Mouse (Mus musculus): ENCODE measurements at regions not wholly inside any gene's neighbourhood (a gene's known extent, or its start where the extent isn't known, plus 50 kb on each side); places are given as distances from the start of the nearest gene placed in this dataset.

DNA sequence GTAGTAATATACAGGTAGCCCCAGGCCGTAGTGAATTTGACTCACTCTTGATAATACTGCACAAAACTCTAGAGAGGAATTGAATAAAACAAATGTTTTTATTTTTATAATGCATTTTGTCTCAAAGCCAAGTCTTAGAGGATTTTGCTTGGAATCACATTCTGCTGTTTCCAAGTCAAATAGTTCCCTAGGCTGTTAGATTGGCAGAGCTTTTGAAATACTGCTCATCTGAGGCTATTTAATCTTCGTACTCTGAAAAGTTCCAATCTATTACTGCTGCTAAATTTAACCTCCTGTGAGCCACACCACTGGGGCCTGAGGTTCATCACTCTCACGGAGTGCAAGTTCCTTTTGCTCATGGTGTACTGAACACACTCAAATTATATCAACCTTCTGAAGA lies 399.4 kb downstream of the Ets1 start:
- Histone ChIP-seq H3K27me3 (ENCODE audit: control insufficient read depth, insufficient read depth, low read length) (no peaks in the 10 kb centered on the region), H3K27ac (replicated peaks; ENCODE audit: low read depth, low read length) (no peak overlapping the region), H3K4me2 (replicated peaks; ENCODE audit: low read depth, low read length, severe bottlenecking) (no peak overlapping the region), H3K9me3 (ENCODE audit: control insufficient read depth, low read length) (no peaks in the 10 kb centered on the region), H3K4me3 (replicated peaks; ENCODE audit: low read length) (no peak overlapping the region), H3K9ac (ENCODE audit: low read depth, low read length, severe bottlenecking) (no peak overlapping the region), H3K4me1 (ENCODE audit: control insufficient read depth, insufficient read depth, low read length) (no peaks in the 10 kb centered on the region), H3K36me3 (ENCODE audit: control insufficient read depth, insufficient read depth, low read length) (no peaks in the 10 kb centered on the region)
- WGBS = 34% methylated on average over 3 of the region's 3 CpGs
- DNase-seq (ENCODE audit: low spot score) = peak; percentile 65
- no peak; the same call in 1 of the 2 replicates for ATAC-seq (ENCODE audit: low FRiP score, low read depth)
- TF ChIP-seq POLR2A (IDR thresholded peaks at IDR 0.05; ENCODE audit: borderline replicate concordance, extremely low read depth, insufficient read depth, insufficient read length) = no peak

DNA sequence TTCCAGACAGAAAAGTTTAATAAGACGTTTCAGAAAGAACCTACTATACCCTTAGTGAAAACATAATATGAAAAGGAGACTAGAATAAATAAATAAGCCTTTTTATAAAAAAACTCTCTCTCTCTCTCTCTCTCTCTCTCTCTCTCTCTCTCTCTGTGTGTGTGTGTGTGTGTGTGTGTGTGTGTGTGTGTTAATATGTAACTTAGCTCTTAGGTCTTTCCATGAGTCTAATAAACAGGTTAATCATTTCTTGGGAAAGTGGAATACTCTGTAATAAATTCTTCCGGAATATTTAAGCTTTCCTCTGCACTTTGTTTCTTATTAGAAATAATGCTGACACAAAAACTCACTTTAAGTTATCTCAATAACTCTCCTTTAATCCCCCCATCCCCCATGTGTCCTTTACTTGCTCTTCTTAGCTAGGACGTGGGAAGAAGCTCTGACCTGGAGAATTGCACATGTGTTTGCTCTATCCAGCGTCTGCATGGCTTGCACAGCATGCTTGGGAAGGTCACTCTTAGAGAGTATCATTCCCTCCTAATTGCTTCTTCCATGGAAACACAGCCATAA lies 403.3 kb downstream of the Ets1 start:
- no peaks in the 10 kb centered on the region for H3K9me3 ChIP-seq (ENCODE audit: control insufficient read depth, low read length)
- no peak for TF ChIP-seq POLR2A (IDR thresholded peaks at IDR 0.05; ENCODE audit: borderline replicate concordance, extremely low read depth, insufficient read depth, insufficient read length)

DNA sequence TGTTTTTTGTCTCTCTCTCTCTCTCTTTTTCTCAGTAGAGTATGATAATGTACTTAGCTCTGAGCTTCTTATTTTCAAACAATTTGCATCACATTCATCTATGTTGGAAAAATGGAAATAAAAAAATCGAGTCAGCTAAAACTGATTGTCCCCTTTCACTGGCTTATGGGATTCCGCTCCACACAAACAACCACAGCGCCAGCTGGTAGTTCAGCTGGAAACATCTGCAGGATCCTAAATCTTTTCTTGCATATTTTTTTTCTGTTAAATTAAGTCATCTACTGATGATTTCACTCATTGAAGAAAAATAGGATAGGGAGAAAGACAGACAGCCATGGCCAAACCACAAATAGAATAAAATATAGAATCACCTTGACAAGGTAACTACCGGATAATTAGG lies 414.8 kb downstream of the Ets1 start:
- no peak overlapping the region for H3K4me3 ChIP-seq (replicated peaks; ENCODE audit: low read length)
- no peaks in the 10 kb centered on the region for H3K36me3 ChIP-seq (ENCODE audit: control insufficient read depth, insufficient read depth, low read length)
- no peak overlapping the region for H3K27ac ChIP-seq (replicated peaks; ENCODE audit: low read depth, low read length)
- no peaks in the 10 kb centered on the region for H3K4me1 ChIP-seq (ENCODE audit: control insufficient read depth, insufficient read depth, low read length)
- DNase-seq (ENCODE audit: low spot score) = no peak
- H3K27me3 ChIP-seq (ENCODE audit: control insufficient read depth, insufficient read depth, low read length) = no peaks in the 10 kb centered on the region
- no peak overlapping the region for H3K9ac ChIP-seq (ENCODE audit: low read depth, low read length, severe bottlenecking)
- no peak for ATAC-seq (ENCODE audit: low FRiP score, low read depth)
- no peak overlapping the region for H3K4me2 ChIP-seq (replicated peaks; ENCODE audit: low read depth, low read length, severe bottlenecking)
- no peak for TF ChIP-seq POLR2A (IDR thresholded peaks at IDR 0.05; ENCODE audit: borderline replicate concordance, extremely low read depth, insufficient read depth, insufficient read length)
- WGBS = 90% methylated on average over 4 of the region's 4 CpGs
- no peaks in the 10 kb centered on the region for H3K9me3 ChIP-seq (ENCODE audit: control insufficient read depth, low read length)

More for the DNA sequence above, 403.3 kb downstream of the Ets1 start:
- no peaks in the 10 kb centered on the region for H3K4me1 ChIP-seq (ENCODE audit: control insufficient read depth, insufficient read depth, low read length)
- H3K4me2 ChIP-seq (replicated peaks; ENCODE audit: low read depth, low read length, severe bottlenecking) = no peak overlapping the region
- no peak overlapping the region for H3K9ac ChIP-seq (ENCODE audit: low read depth, low read length, severe bottlenecking)
- 60% methylated on average over 4 of the region's 4 CpGs for WGBS
- no peak overlapping the region for H3K27ac ChIP-seq (replicated peaks; ENCODE audit: low read depth, low read length)
- DNase-seq (ENCODE audit: low spot score) (no peak), ATAC-seq (ENCODE audit: low FRiP score, low read depth) (no peak)
- no peaks in the 10 kb centered on the region for H3K27me3 ChIP-seq (ENCODE audit: control insufficient read depth, insufficient read depth, low read length)
- no peak overlapping the region for H3K4me3 ChIP-seq (replicated peaks; ENCODE audit: low read length)
- no peaks in the 10 kb centered on the region for H3K36me3 ChIP-seq (ENCODE audit: control insufficient read depth, insufficient read depth, low read length)

DNA sequence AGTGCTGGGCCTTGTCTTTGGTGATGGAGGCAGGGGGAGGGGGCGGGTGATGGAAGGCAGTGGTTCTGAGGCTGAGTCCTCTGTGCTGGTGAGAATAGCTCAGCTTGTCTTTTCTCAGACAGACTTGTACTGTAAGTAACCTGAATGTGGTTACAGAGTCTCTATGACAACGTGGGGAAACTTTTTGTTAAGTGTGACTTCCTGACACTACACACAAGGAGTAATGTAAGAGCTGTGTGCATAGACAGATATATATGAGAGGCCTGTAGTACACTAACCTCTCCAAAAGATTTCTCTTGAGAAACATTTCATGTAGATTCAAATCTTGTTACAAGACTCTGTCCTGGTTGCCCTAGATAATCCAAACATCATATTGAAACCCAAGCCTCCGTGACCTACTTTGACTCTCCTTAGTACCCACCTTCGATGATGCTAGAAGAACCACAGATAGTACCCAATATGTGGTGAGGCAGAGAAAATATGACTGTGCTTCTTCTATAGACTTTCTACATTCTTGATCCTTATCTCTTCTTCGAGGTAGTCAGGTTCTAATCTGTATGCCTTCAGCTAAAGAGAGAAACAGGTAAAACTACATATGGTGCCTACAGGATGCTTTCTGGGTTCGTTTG lies 424.7 kb downstream of the Ets1 start:
- Histone ChIP-seq H3K4me1 (ENCODE audit: control insufficient read depth, insufficient read depth, low read length) (peaks cover 7% of the 10 kb centered on the region), H3K9me3 (ENCODE audit: control insufficient read depth, low read length) (no peaks in the 10 kb centered on the region), H3K36me3 (ENCODE audit: control insufficient read depth, insufficient read depth, low read length) (no peaks in the 10 kb centered on the region), H3K4me2 (replicated peaks; ENCODE audit: low read depth, low read length, severe bottlenecking) (no peak overlapping the region), H3K4me3 (replicated peaks; ENCODE audit: low read length) (no peak overlapping the region), H3K9ac (ENCODE audit: low read depth, low read length, severe bottlenecking) (no peak overlapping the region), H3K27me3 (ENCODE audit: control insufficient read depth, insufficient read depth, low read length) (no peaks in the 10 kb centered on the region), H3K27ac (replicated peaks; ENCODE audit: low read depth, low read length) (no peak overlapping the region)
- TF ChIP-seq POLR2A (IDR thresholded peaks at IDR 0.05; ENCODE audit: borderline replicate concordance, extremely low read depth, insufficient read depth, insufficient read length) = no peak
- DNase-seq (ENCODE audit: low spot score) (no peak), ATAC-seq (ENCODE audit: low FRiP score, low read depth) (no peak)
- 81% methylated on average over 6 of the region's 6 CpGs for WGBS

DNA sequence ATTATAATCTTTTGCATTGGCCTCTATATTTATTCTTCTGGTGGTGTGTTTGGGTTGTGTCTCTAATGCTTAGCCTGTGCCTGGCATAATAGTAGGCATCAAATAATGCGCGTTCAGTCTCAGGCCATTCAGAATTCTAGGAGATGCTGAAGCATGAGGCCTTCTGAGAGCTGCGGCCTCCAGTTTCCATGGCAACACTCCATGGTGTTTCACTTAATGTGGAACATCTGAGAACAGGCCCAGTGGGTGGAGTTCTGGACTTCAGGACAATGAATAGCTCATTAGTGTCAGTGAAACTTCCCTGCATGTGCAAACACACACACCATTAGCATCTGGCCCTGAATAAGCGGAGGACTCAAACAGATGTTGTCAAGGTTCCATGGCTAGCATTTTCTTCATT lies 426.5 kb downstream of the Ets1 start:
- DNase-seq (ENCODE audit: low spot score) = peak; percentile 77
- ATAC-seq (ENCODE audit: low FRiP score, low read depth) = peak; percentile 84
- H3K4me3 ChIP-seq (replicated peaks; ENCODE audit: low read length) = no peak overlapping the region
- no peak overlapping the region for H3K9ac ChIP-seq (ENCODE audit: low read depth, low read length, severe bottlenecking)
- no peak overlapping the region for H3K4me2 ChIP-seq (replicated peaks; ENCODE audit: low read depth, low read length, severe bottlenecking)
- H3K27me3 ChIP-seq (ENCODE audit: control insufficient read depth, insufficient read depth, low read length) = no peaks in the 10 kb centered on the region
- H3K27ac ChIP-seq (replicated peaks; ENCODE audit: low read depth, low read length) = no peak overlapping the region
- no peak for TF ChIP-seq POLR2A (IDR thresholded peaks at IDR 0.05; ENCODE audit: borderline replicate concordance, extremely low read depth, insufficient read depth, insufficient read length)
- H3K36me3 ChIP-seq (ENCODE audit: control insufficient read depth, insufficient read depth, low read length) = no peaks in the 10 kb centered on the region
- H3K9me3 ChIP-seq (ENCODE audit: control insufficient read depth, low read length) = no peaks in the 10 kb centered on the region
- peaks cover 7% of the 10 kb centered on the region for H3K4me1 ChIP-seq (ENCODE audit: control insufficient read depth, insufficient read depth, low read length)
- 11% methylated on average over 4 of the region's 4 CpGs for WGBS

Data from limb, embryonic 14.5 days (tissue).